Mouse (Mus musculus): ENCODE measurements at regions not wholly inside any gene's neighbourhood (a gene's known extent, or its start where the extent isn't known, plus 50 kb on each side); places are given as distances from the start of the nearest gene placed in this dataset.

DNA sequence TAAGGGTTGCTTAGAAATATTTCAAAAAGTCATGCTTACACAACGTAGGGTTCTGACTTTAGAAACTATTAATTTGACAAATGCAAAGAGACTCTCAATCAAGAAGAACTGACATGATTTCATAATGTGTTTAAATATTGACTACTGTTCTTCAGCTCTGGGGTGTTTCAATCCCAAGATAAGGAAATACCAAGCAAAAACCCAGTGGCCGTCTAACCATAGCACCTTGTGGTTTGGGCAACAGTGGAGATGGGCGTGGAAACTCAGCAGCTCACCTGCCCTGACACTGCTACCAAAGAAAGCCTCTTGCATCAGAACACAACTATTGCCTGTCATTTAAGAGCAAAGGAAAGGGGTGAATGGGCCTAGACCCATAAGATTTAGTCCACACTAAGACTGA is 119.9 kb downstream of the Foxa2 start:
- no peak for TF ChIP-seq POLR2A (IDR thresholded peaks at IDR 0.05; ENCODE audit: extremely low read depth, insufficient read depth, low read length)
- no peak for TF ChIP-seq CTCF (IDR thresholded peaks at IDR 0.05; ENCODE audit: low read depth, low read length)

Data from liver, adult 2 months (tissue).